Mouse (Mus musculus): ENCODE data around the gene Rnf187. TPM values are rescaled to one million over a fixed set of nuclear protein-coding genes. Genes with fewer than 3 reads are reported as not detected.
A peak's percentile ranks its signal among the peaks of the same experiment; 100 is the strongest.

Gene Rnf187
- polyA plus RNA-seq, 1 experiment from 2014 or later, result 168 TPM

- WGBS, result 41% methylated on average over 12 of the region's 14 CpGs
- Histone ChIP-seq H3K36me3 (ENCODE audit: insufficient read depth, low read length) (peaks cover 25% of the 10 kb centered on the region; the same call in 1 of the 2 replicates), H3K27me3 (replicated peaks; ENCODE audit: insufficient read depth, low read length) (no peaks in the 10 kb centered on the region), H3K27ac (ENCODE audit: low read length) (no peak overlapping the region), H3K4me1 (ENCODE audit: insufficient read depth, low read depth, low read length) (peaks cover 22% of the 10 kb centered on the region), H3K9me3 (ENCODE audit: low read length) (no peaks in the 10 kb centered on the region), H3K4me3 (ENCODE audit: low read depth, low read length) (no peak overlapping the region), H3K9ac (replicated peaks; ENCODE audit: low read depth) (no peak overlapping the region), H3K4me2 (replicated peaks; ENCODE audit: low read depth, low read length) (no peak overlapping the region)
- TF ChIP-seq CTCF (IDR thresholded peaks at IDR 0.05), result peak; percentile 70
- no peak for TF ChIP-seq EP300 (IDR thresholded peaks at IDR 0.05)
- ATAC-seq (no peak), DNase-seq (ENCODE audit: low spot score) (peak; percentile 77)
Observed at GRCm38 (mm10) chr11:58981541-58982447, 43.1 kb upstream of the Rnf187 start.

- Histone ChIP-seq H3K9me3 (ENCODE audit: low read length) (no peaks in the 10 kb centered on the region), H3K36me3 (ENCODE audit: insufficient read depth, low read length) (peaks cover 15% of the 10 kb centered on the region; the same call in 1 of the 2 replicates), H3K9ac (replicated peaks; ENCODE audit: low read depth) (no peak overlapping the region), H3K27me3 (replicated peaks; ENCODE audit: insufficient read depth, low read length) (no peaks in the 10 kb centered on the region), H3K4me2 (replicated peaks; ENCODE audit: low read depth, low read length) (peak overlapping the region; percentile 92; the same call in 1 of the 2 replicates), H3K4me3 (ENCODE audit: low read depth, low read length) (no peak overlapping the region), H3K4me1 (ENCODE audit: insufficient read depth, low read depth, low read length) (peaks cover 22% of the 10 kb centered on the region), H3K27ac (ENCODE audit: low read length) (no peak overlapping the region)
- WGBS, result 43% methylated on average over 5 of the region's 5 CpGs
- TF ChIP-seq EP300 (IDR thresholded peaks at IDR 0.05) (no peak), CTCF (IDR thresholded peaks at IDR 0.05) (no peak)
- peak; percentile 13 for DNase-seq (ENCODE audit: low spot score)
- ATAC-seq, result no peak
Observed at GRCm38 (mm10) chr11:58980381-58980990, 41.8 kb upstream of the Rnf187 start.

- peak overlapping the region; percentile 94; the same call in 1 of the 2 replicates for H3K4me3 ChIP-seq (ENCODE audit: low read depth, low read length)
- H3K9ac ChIP-seq (replicated peaks; ENCODE audit: low read depth), result peak overlapping the region; percentile 79; the same call in 1 of the 2 replicates
- no peaks in the 10 kb centered on the region for H3K9me3 ChIP-seq (ENCODE audit: low read length)
- no peak for TF ChIP-seq EP300 (IDR thresholded peaks at IDR 0.05)
- TF ChIP-seq CTCF (IDR thresholded peaks at IDR 0.05), result no peak
- peak overlapping the region; percentile 62; the same call in 1 of the 2 replicates for H3K27ac ChIP-seq (ENCODE audit: low read length)
- H3K27me3 ChIP-seq (replicated peaks; ENCODE audit: insufficient read depth, low read length), result no peaks in the 10 kb centered on the region
- ATAC-seq, result peak; percentile 78
- peak overlapping the region; percentile 92 for H3K4me2 ChIP-seq (replicated peaks; ENCODE audit: low read depth, low read length)
- DNase-seq (ENCODE audit: low spot score), result peak; percentile 77
- H3K4me1 ChIP-seq (ENCODE audit: insufficient read depth, low read depth, low read length), result peaks cover 22% of the 10 kb centered on the region
- 50% methylated on average over 7 of the region's 7 CpGs for WGBS
- H3K36me3 ChIP-seq (ENCODE audit: insufficient read depth, low read length), result peaks cover 8% of the 10 kb centered on the region; the same call in 1 of the 2 replicates
Observed at GRCm38 (mm10) chr11:58979661-58980060, 40.9 kb upstream of the Rnf187 start.

- Histone ChIP-seq H3K4me2 (replicated peaks; ENCODE audit: low read depth, low read length) (peak overlapping the region; percentile 92), H3K9ac (replicated peaks; ENCODE audit: low read depth) (peak overlapping the region; percentile 79), H3K9me3 (ENCODE audit: low read length) (no peaks in the 10 kb centered on the region), H3K36me3 (ENCODE audit: insufficient read depth, low read length) (0 out of 2 replicates have a peak, but pooled peaks cover 7% of the 10 kb centered on the region), H3K4me1 (ENCODE audit: insufficient read depth, low read depth, low read length) (peaks cover 22% of the 10 kb centered on the region), H3K27ac (ENCODE audit: low read length) (peak overlapping the region; percentile 62; the same call in 1 of the 2 replicates), H3K4me3 (ENCODE audit: low read depth, low read length) (peak overlapping the region; percentile 94), H3K27me3 (replicated peaks; ENCODE audit: insufficient read depth, low read length) (no peaks in the 10 kb centered on the region)
- 54% methylated on average over 3 of the region's 3 CpGs for WGBS
- DNase-seq (ENCODE audit: low spot score), result peak; percentile 39
- TF ChIP-seq EP300 (IDR thresholded peaks at IDR 0.05), result no peak
- TF ChIP-seq CTCF (IDR thresholded peaks at IDR 0.05), result no peak
- ATAC-seq, result no peak
Observed at GRCm38 (mm10) chr11:58979183-58979582, 40.5 kb upstream of the Rnf187 start.

- no peaks in the 10 kb centered on the region for H3K9me3 ChIP-seq (ENCODE audit: low read length)
- DNase-seq (ENCODE audit: low spot score) (peak; percentile 41), ATAC-seq (no peak)
- H3K4me2 ChIP-seq (replicated peaks; ENCODE audit: low read depth, low read length), result peak overlapping the region; percentile 92
- H3K36me3 ChIP-seq (ENCODE audit: insufficient read depth, low read length), result 0 out of 2 replicates have a peak, but pooled peaks cover 7% of the 10 kb centered on the region
- H3K4me1 ChIP-seq (ENCODE audit: insufficient read depth, low read depth, low read length), result peaks cover 22% of the 10 kb centered on the region
- H3K4me3 ChIP-seq (ENCODE audit: low read depth, low read length), result peak overlapping the region; percentile 94
- peak overlapping the region; percentile 79 for H3K9ac ChIP-seq (replicated peaks; ENCODE audit: low read depth)
- H3K27ac ChIP-seq (ENCODE audit: low read length), result peak overlapping the region; percentile 89
- WGBS, result under 1% methylated on average over 5 of the region's 5 CpGs
- TF ChIP-seq CTCF (IDR thresholded peaks at IDR 0.05), result no peak
- no peak for TF ChIP-seq EP300 (IDR thresholded peaks at IDR 0.05)
- H3K27me3 ChIP-seq (replicated peaks; ENCODE audit: insufficient read depth, low read length), result no peaks in the 10 kb centered on the region
Observed at GRCm38 (mm10) chr11:58978706-58979030, 40.0 kb upstream of the Rnf187 start.

Measured in lung, postnatal 0 days (tissue).